Mouse (Mus musculus) stomach, postnatal 0 days (tissue): ENCODE results near the gene Gm9758. TPM values are rescaled to one million over a fixed set of nuclear protein-coding genes. Genes with fewer than 3 reads are reported as not detected.
A peak's percentile ranks its signal among the peaks of the same experiment; 100 is the strongest.
"Not testable (repeated sequence)": the region's sequence is repeated elsewhere in the genome, so short reads cannot be mapped to it uniquely, and the experiment has no call there.

Source experiments
- ATAC-seq: fragments of 200-750 bp; cut with Nextera tagmentation; 2 replicates; pipeline ENCODE4 v1.8.0; 2017; ENCODE audit not compliant: low FRiP score, low TSS enrichment
- DNase-seq: peaks from one replicate; pipeline ENCODE4 v3.0.0-alpha.2; 2016; ENCODE audit warnings: low spot score
- H3K27ac ChIP-seq: fragments of 300-500 bp; sonication (generic); replicated peaks from 2 replicates; pipeline ENCODE4 v1.5.1; 2014; ENCODE audit warnings: mild to moderate bottlenecking, control low read depth
- H3K27me3 ChIP-seq: fragments of 300-500 bp; sonication (generic); 2 replicates; pipeline ENCODE4 v1.6.1; 2014; ENCODE audit warnings: low read length; ENCODE audit not compliant: control insufficient read depth, insufficient read depth
- H3K36me3 ChIP-seq: fragments of 300-500 bp; sonication (generic); 2 replicates; pipeline ENCODE4 v1.6.1; 2014; ENCODE audit warnings: low read length, mixed read lengths; ENCODE audit not compliant: control insufficient read depth, insufficient read depth
- H3K4me1 ChIP-seq: fragments of 300-500 bp; sonication (generic); replicated peaks from 2 replicates; pipeline ENCODE4 v1.6.1; 2014; ENCODE audit warnings: antibody characterized with exemption; ENCODE audit not compliant: control insufficient read depth, insufficient read depth
- H3K4me2 ChIP-seq: fragments of 300-500 bp; sonication (generic); replicated peaks from 2 replicates; pipeline ENCODE4 v1.6.1; 2014; ENCODE audit warnings: low read depth, mild to moderate bottlenecking, control low read depth, moderate library complexity
- H3K4me3 ChIP-seq: fragments of 300-500 bp; sonication (generic); 2 replicates; pipeline ENCODE4 v1.5.1; 2014; ENCODE audit warnings: low read depth, low read length, control low read depth
- H3K9ac ChIP-seq: fragments of 300-500 bp; sonication (generic); 2 replicates; pipeline ENCODE4 v1.6.1; 2014; ENCODE audit warnings: mild to moderate bottlenecking, low read length, control low read depth, mixed read lengths
- H3K9me3 ChIP-seq: fragments of 300-500 bp; sonication (generic); 2 replicates; pipeline ENCODE4 v1.6.1; 2016; ENCODE audit warnings: low read length; ENCODE audit not compliant: control insufficient read depth
- WGBS: fragments of 180-500 bp; shearing (Covaris S2); extraction: QIAGEN DNeasy Blood & Tissue Kit; methylation state at CpG from one replicate; pipeline ENCODE4 v1.1.7; 2014; 5-methylcytosine and 5-hydroxymethylcytosine counted together
- polyA plus RNA-seq: library from polyadenylated mRNA; unstranded; fragments of >200 nt; fragmentation: Nextera tagmentation; extraction: Ambion mirVana; gene quantifications from 2 replicates; pipeline ENCODE4 v1.2.1, GENCODE M21; 2015

Gm9758 gene
- not detected in 2 replicates for polyA plus RNA-seq

- not testable (repeated sequence) for H3K9me3 ChIP-seq, H3K9ac ChIP-seq, H3K4me1 ChIP-seq, ATAC-seq, DNase-seq, H3K36me3 ChIP-seq, H3K4me2 ChIP-seq, H3K27me3 ChIP-seq, H3K27ac ChIP-seq, H3K4me3 ChIP-seq
- WGBS, result 47% methylated on average over 1 of the region's 1 CpGs
These were observed at the start of gene Gm9758 for GRCm38 (mm10) chr5:14914799-14915198. TSS of gene Gm9758 (minus strand) at chr5:14914899.

- H3K4me1 ChIP-seq, H3K9ac ChIP-seq, H3K36me3 ChIP-seq, DNase-seq, H3K4me3 ChIP-seq, H3K27me3 ChIP-seq, ATAC-seq, H3K4me2 ChIP-seq, H3K27ac ChIP-seq, H3K9me3 ChIP-seq: not testable (repeated sequence)
- WGBS, result 80% methylated on average over 13 of the region's 13 CpGs
These were observed 49.1 kb upstream of the Gm9758 start for GRCm38 (mm10) chr5:14963821-14964220.

GRCm38 (mm10) chr5:14961502-14961901, 46.8 kb upstream of the Gm9758 start:
- DNase-seq, result not testable (repeated sequence)

GRCm38 (mm10) chr5:14955928-14956706, 41.4 kb upstream of the Gm9758 start:
- H3K4me2 ChIP-seq, H3K36me3 ChIP-seq, H3K9ac ChIP-seq, H3K9me3 ChIP-seq, H3K4me1 ChIP-seq, H3K27ac ChIP-seq, H3K27me3 ChIP-seq, DNase-seq, H3K4me3 ChIP-seq: not testable (repeated sequence)
- 78% methylated on average over 1 of the region's 1 CpGs for WGBS
- peak; percentile 61; the same call in 1 of the 2 replicates for ATAC-seq

More at GRCm38 (mm10) chr5:14961502-14961901, 46.8 kb upstream of the Gm9758 start:
- H3K9ac ChIP-seq, H3K36me3 ChIP-seq, H3K27me3 ChIP-seq, H3K4me1 ChIP-seq, H3K4me2 ChIP-seq, H3K27ac ChIP-seq, H3K4me3 ChIP-seq, H3K9me3 ChIP-seq: not testable (repeated sequence)
- peak; percentile 67; the same call in 1 of the 2 replicates for ATAC-seq
- 81% methylated on average over 4 of the region's 4 CpGs for WGBS

- H3K27me3 ChIP-seq, H3K27ac ChIP-seq, H3K4me2 ChIP-seq, H3K4me3 ChIP-seq, DNase-seq, H3K9ac ChIP-seq, H3K9me3 ChIP-seq, H3K4me1 ChIP-seq, H3K36me3 ChIP-seq, ATAC-seq: not testable (repeated sequence)
These were observed 38.9 kb upstream of the Gm9758 start for GRCm38 (mm10) chr5:14953587-14953986.

- not testable (repeated sequence) for H3K4me2 ChIP-seq, H3K4me3 ChIP-seq, H3K27ac ChIP-seq, H3K27me3 ChIP-seq, H3K36me3 ChIP-seq, H3K9me3 ChIP-seq, DNase-seq, H3K4me1 ChIP-seq, H3K9ac ChIP-seq
- 76% methylated on average over 3 of the region's 3 CpGs for WGBS
- 0 out of 2 replicates have a peak, but pooled peaks have one; percentile 32 for ATAC-seq
These were observed 38.0 kb upstream of the Gm9758 start for GRCm38 (mm10) chr5:14952749-14953148.

- WGBS, result 61% methylated on average over 7 of the region's 7 CpGs
- H3K27me3 ChIP-seq, H3K27ac ChIP-seq, H3K4me2 ChIP-seq, H3K36me3 ChIP-seq, H3K9me3 ChIP-seq, H3K4me1 ChIP-seq, DNase-seq, H3K9ac ChIP-seq, H3K4me3 ChIP-seq: not testable (repeated sequence)
- ATAC-seq, result peak; percentile 68
These were observed 37.1 kb upstream of the Gm9758 start for GRCm38 (mm10) chr5:14951822-14952221.

- H3K4me3 ChIP-seq, H3K9ac ChIP-seq, DNase-seq, H3K9me3 ChIP-seq, H3K36me3 ChIP-seq, H3K27me3 ChIP-seq, H3K27ac ChIP-seq, H3K4me1 ChIP-seq, H3K4me2 ChIP-seq, ATAC-seq: not testable (repeated sequence)
- 59% methylated on average over 4 of the region's 4 CpGs for WGBS
These were observed 32.9 kb upstream of the Gm9758 start for GRCm38 (mm10) chr5:14947482-14948198.

GRCm38 (mm10) chr5:14945524-14945923, 30.8 kb upstream of the Gm9758 start:
- not testable (repeated sequence) for H3K27me3 ChIP-seq, DNase-seq
- WGBS, result 48% methylated on average over 4 of the region's 4 CpGs

More at GRCm38 (mm10) chr5:14945524-14945923, 30.8 kb upstream of the Gm9758 start:
- not testable (repeated sequence) for H3K4me3 ChIP-seq, H3K4me1 ChIP-seq, H3K9me3 ChIP-seq, H3K36me3 ChIP-seq, H3K27ac ChIP-seq, H3K9ac ChIP-seq, H3K4me2 ChIP-seq
- ATAC-seq, result 0 out of 2 replicates have a peak, but pooled peaks have one; percentile 60
